Mouse (Mus musculus) liver, adult 2 months (tissue): ENCODE data around the gene Spata25. TPM values are rescaled to one million over a fixed set of nuclear protein-coding genes. Genes with fewer than 3 reads are reported as not detected.

Experiments used
- DNase-seq: peaks from one replicate; pipeline ENCODE4 v3.0.0-alpha.2; 2011; ENCODE audit warnings: low read depth, low spot score; ENCODE audit errors: extremely low read depth
- H3K27ac ChIP-seq: fragments of 200-500 bp; replicated peaks from 2 replicates; pipeline ENCODE4 v1.5.1; 2012; ENCODE audit warnings: low read depth, mild to moderate bottlenecking, control low read depth, inconsistent platforms, low read length; ENCODE audit not compliant: insufficient read depth
- H3K27me3 ChIP-seq: fragments of 200-500 bp; 2 replicates; pipeline ENCODE4 v1.6.1; 2012; ENCODE audit warnings: mild to moderate bottlenecking, moderate library complexity, low read length, inconsistent platforms; ENCODE audit not compliant: control insufficient read depth, insufficient read depth
- H3K36me3 ChIP-seq: fragments of 200-500 bp; 2 replicates; pipeline ENCODE4 v1.6.1; 2012; ENCODE audit warnings: low read length, inconsistent platforms; ENCODE audit not compliant: control insufficient read depth, insufficient read depth
- H3K4me1 ChIP-seq: fragments of 200-500 bp; 2 replicates; pipeline ENCODE4 v1.6.1; 2011; ENCODE audit warnings: low read length; ENCODE audit not compliant: control insufficient read depth, insufficient read depth
- H3K4me3 ChIP-seq: fragments of 200-500 bp; 2 replicates; pipeline ENCODE4 v1.5.1; 2011; ENCODE audit warnings: low read depth, mild to moderate bottlenecking, control low read depth, low read length, moderate library complexity; ENCODE audit not compliant: insufficient read depth
- H3K79me2 ChIP-seq: fragments of 200-500 bp; 2 replicates; pipeline ENCODE4 v1.6.1; 2012; ENCODE audit warnings: inconsistent platforms, mild to moderate bottlenecking, low read length, moderate library complexity; ENCODE audit not compliant: control insufficient read depth, insufficient read depth
- H3K9ac ChIP-seq: fragments of 200-500 bp; 2 replicates; pipeline ENCODE4 v1.6.1; 2012; ENCODE audit warnings: low read depth, mild to moderate bottlenecking, control low read depth, inconsistent platforms, low read length
- CTCF ChIP-seq: fragments of 200-500 bp; IDR thresholded peaks from 2 replicates; pipeline ENCODE4 v1.5.1; 2011; ENCODE audit warnings: low read depth, low read length, control low read depth
- POLR2A ChIP-seq: fragments of 200-500 bp; IDR thresholded peaks from 2 replicates; pipeline ENCODE4 v1.6.1; 2011; ENCODE audit warnings: low read length, control low read depth; ENCODE audit not compliant: insufficient read depth; ENCODE audit errors: extremely low read depth
- WGBS: fragments of 180-500 bp; shearing (Covaris S2); methylation state at CpG from one replicate; pipeline ENCODE4 v1.1.7; 2018; 5-methylcytosine and 5-hydroxymethylcytosine counted together
- polyA plus RNA-seq: library from polyadenylated mRNA; depleted of rRNA; stranded (reverse); fragments of >200 nt; gene quantifications from 2 replicates; pipeline ENCODE4 v1.2.3, GENCODE M21; 2012
- total RNA-seq: library from RNA; depleted of rRNA; stranded (reverse); fragments of >200 nt; gene quantifications from 2 replicates; pipeline ENCODE4 v1.2.3, GENCODE M21; 2014

Spata25 gene
- total and polyA plus RNA-seq, 2 experiments: 0.18 TPM; not detected in 1

DNA sequence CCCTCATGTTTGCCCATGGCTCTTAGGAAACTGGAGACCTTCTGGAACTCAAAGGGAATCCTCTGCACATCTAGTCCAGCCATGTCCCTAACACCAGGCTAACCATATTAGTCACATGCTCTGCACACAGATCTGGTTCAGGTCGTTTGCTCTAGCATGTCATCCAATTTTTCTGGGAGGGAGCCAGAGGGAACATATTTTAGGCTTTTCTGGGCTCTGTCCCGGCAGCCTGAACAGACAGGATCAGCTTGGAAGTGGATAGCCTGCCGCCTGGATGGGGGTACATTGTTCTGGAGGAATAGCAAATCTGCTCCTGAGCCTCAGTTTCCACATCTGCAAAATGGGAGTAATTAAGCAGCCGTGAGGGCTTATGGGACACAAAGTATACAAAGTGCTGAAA, 32.8 kb upstream of the Spata25 start:
- H3K4me3 ChIP-seq: no peak overlapping the region
- no peak for TF ChIP-seq CTCF
- no peak for TF ChIP-seq POLR2A
- DNase-seq: no peak
- H3K27me3 ChIP-seq: no peaks in the 10 kb centered on the region
- H3K36me3 ChIP-seq: no peaks in the 10 kb centered on the region
- no peaks in the 10 kb centered on the region for H3K79me2 ChIP-seq
- H3K27ac ChIP-seq: 0 out of 2 replicates have a peak overlapping the region, but pooled peaks have one; percentile 8
- no peak overlapping the region for H3K9ac ChIP-seq
- H3K4me1 ChIP-seq: peaks cover 12% of the 10 kb centered on the region
- 69% methylated on average over 4 of the region's 4 CpGs for WGBS

DNA sequence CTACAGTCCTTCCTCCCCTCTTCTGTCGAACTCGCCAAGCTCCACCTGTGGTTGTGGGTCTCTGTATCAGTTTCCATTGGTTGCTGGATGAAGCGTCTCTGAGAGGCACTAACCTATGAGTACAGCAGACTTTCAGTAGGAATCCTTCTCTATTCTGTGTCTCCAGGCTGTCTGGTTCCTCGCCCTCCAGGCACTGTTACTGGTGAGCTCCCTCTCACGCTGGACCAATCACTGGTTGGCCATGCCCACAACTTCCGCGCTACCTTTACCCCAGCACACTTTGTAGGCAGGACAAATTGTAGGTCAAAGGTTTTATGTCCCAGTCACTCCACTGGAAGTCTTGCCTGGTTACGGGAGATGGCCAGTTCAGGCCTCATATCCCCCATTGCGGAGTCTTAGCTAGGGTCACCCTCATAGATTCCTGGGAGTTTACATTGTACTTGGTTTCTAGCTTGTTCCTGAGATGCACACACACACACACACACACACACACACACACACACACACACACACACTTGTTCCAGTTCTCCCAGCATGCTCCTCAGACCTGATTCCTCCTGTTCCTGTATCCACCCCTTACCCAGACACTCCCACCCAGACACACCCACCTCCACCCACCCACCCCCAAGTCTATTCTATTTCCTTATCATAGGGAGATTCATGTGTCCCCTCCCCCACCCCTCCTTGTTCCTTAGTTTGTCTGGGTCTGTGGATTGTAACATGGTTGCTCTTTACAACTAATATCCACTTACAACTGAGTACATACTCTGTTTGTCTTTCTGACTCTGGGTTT, 31.5 kb upstream of the Spata25 start:
- H3K27me3 ChIP-seq: no peaks in the 10 kb centered on the region
- H3K79me2 ChIP-seq: no peaks in the 10 kb centered on the region
- peak; percentile 40; the same call in 1 of the 2 replicates for TF ChIP-seq POLR2A
- no peak for TF ChIP-seq CTCF
- DNase-seq: peak; percentile 97
- H3K27ac ChIP-seq: peak overlapping the region; percentile 94
- peak overlapping the region; percentile 61 for H3K9ac ChIP-seq
- WGBS: 14% methylated on average over 9 of the region's 9 CpGs
- no peaks in the 10 kb centered on the region for H3K36me3 ChIP-seq
- H3K4me3 ChIP-seq: peak overlapping the region; percentile 35
- peaks cover 13% of the 10 kb centered on the region for H3K4me1 ChIP-seq

- Histone ChIP-seq H3K79me2 (no peaks in the 10 kb centered on the region), H3K27me3 (no peaks in the 10 kb centered on the region), H3K36me3 (no peaks in the 10 kb centered on the region), H3K9ac (peak overlapping the region; percentile 61), H3K27ac (peak overlapping the region; percentile 94), H3K4me1 (peaks cover 13% of the 10 kb centered on the region), H3K4me3 (peak overlapping the region; percentile 35)
- no peak for DNase-seq
- 45% methylated on average over 2 of the region's 2 CpGs for WGBS
- TF ChIP-seq POLR2A (no peak), CTCF (no peak)
Measured at GRCm38 (mm10) chr2:164859155-164859554, 30.8 kb upstream of the Spata25 start.

- H3K4me3 ChIP-seq: peak overlapping the region; percentile 77; the same call in 1 of the 2 replicates
- 62% methylated on average over 19 of the region's 19 CpGs for WGBS
- no peak for DNase-seq
- H3K27me3 ChIP-seq: no peaks in the 10 kb centered on the region
- peak overlapping the region; percentile 11 for H3K27ac ChIP-seq
- peaks cover 13% of the 10 kb centered on the region for H3K4me1 ChIP-seq
- no peaks in the 10 kb centered on the region; the same call in 1 of the 2 replicates for H3K36me3 ChIP-seq
- H3K79me2 ChIP-seq: no peaks in the 10 kb centered on the region
- no peak overlapping the region for H3K9ac ChIP-seq
- TF ChIP-seq CTCF: no peak
- TF ChIP-seq POLR2A: no peak
Measured at GRCm38 (mm10) chr2:164857842-164858553, 29.7 kb upstream of the Spata25 start.

DNA sequence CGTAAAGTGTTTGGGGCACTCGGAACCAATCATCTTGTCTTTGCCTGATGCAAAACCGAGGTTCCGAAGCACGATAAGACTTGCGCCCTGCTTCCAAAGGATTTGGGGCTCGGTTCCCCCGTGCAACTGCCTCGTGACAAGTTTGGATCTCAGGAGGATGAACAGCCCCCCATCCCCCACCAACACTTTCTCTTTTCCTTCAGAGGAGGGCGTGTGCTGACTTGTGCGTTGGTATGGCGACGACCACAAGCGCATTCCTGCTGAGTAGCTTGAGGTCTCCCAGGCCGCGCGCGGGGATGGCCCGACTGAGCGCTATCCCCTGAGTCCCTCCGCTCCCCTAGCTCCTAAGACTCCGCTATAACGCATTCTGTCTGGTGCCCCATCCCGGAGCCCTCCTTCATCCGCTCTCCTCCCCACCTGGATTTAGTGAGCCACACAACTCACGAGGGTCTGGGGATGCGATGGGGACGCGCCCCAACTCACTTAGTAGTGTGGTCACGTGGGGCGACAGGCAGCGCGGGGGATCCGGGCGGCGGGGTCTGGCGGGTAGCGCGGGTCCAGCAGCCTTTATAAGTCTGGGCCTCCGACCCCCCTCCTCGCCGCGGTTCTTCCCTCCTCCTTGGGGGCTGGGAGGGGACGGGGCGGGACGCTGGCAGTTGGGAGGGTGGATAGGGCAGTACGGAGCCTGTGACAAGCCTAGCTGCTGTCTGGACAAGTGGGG, 28.9 kb upstream of the Spata25 start, which contains the start of gene Pltp:
Gene Pltp (minus strand): TSS at position 611 of the 721 bp plus-strand sequence.
- Histone ChIP-seq H3K27ac (peak within 1 kb of the TSS; percentile 58), H3K36me3 (no peaks in the 10 kb centered on the region; the same call in 1 of the 2 replicates), H3K4me3 (peak within 1 kb of the TSS; percentile 77), H3K79me2 (no peaks in the 10 kb centered on the region), H3K4me1 (peaks cover 13% of the 10 kb centered on the region), H3K27me3 (no peaks in the 10 kb centered on the region), H3K9ac (peak within 1 kb of the TSS; percentile 76)
- no peak for DNase-seq
- WGBS: 7% methylated on average over 47 of the region's 47 CpGs
- TF ChIP-seq POLR2A: no peak
- TF ChIP-seq CTCF: no peak
